Mouse (Mus musculus) lung, postnatal 36 days (tissue): ENCODE results near the gene Snf8.

Experiments
- DNase-seq: peaks from one replicate; pipeline ENCODE4 v3.0.0; 2022; ENCODE audit warnings: mixed read lengths

The Snf8 gene

GRCm38 (mm10) chr11:96075177-96075508 is 40.5 kb downstream of the Snf8 start:
- DNase-seq = no peak

GRCm38 (mm10) chr11:96075509-96076220 is 41.0 kb downstream of the Snf8 start, which contains the start of gene Atp5g1:
Gene Atp5g1 (minus strand): TSS chr11:96075670.
- peak; percentile 100 for DNase-seq

DNA sequence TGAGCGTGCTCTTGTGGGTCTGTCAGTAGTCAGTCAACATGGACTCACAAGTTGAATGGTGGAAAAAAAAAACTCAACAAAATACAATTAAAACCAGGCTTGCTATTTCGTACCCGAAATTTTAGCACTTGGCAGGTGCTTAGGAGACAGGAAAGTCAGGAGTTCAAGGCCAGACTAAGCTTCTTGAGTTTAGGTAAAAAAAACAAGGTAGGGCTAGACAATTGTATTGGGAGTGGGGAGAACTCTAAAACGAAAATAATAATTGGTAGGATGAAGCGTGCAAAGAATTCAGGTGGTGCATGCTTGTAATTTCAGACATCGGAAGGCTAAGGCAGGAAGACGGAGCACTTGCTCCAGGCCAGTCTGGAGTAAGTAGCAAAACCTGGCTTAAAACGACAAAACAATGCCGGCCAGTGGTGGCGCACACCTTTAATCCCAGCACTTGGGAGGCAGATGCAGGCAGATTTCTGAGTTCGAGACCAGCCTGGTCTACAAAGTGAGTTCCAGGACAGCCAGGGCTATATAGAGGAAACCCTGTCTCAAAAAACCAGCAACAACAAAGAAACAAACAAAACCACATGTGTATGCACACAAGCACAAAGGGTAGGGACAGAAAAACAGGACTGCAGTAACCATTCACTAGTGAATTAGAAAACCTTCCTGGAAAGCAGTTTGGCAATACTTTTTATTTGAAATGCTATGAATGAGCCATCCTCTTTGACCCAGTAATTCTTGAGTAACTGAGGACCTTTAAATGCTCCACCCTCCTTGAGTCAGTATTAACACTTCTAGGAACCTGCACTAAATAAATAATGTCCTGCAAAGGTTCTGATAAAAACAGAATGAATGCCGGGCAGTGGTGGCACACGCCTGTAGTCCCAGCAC is 41.8 kb downstream of the Snf8 start:
- DNase-seq = peak; percentile 15

DNA sequence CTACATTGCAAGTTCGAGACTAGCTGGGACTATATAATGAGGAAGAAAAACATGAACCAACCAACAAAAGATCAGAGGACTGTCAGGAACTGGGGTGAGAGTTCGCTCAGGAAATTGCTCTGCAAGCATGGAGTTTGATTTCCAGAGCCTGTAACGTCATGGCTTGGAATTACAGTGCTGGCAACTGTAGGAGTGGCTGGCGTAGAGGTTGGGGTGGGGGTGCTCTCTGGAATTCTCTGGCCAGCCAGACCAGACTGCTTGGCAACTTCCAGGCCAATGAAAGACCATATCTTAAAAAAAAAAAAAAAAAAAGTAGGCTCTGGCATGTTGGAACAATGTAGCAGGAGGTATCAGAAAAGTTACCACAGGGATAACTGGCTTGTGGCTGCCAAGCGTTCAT is 46.1 kb downstream of the Snf8 start:
- DNase-seq = no peak

DNA sequence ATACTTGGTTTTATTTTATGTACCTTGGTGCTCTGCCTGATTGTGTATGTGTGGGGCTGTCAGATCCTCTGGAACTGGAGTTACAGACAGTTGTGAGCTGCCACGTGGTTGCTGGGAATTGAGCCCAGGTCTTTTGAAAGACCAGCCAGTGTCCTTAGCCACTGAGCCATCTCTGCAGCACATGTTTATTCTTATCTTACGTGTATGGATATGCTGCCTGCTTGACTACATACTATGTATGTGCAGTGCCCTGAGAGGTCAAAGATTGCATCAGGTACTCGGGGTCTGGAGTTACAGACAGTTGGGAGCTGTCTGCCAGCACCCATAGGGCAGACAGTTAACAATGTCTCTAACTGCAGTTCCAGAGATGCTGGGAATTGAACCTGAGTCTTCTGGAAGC is 48.0 kb downstream of the Snf8 start:
- no peak for DNase-seq

- no peak for DNase-seq
Observed at GRCm38 (mm10) chr11:96087981-96088380, 53.3 kb downstream of the Snf8 start.

- DNase-seq = peak; percentile 47
Observed at GRCm38 (mm10) chr11:96091073-96091472, 56.4 kb downstream of the Snf8 start.

DNA sequence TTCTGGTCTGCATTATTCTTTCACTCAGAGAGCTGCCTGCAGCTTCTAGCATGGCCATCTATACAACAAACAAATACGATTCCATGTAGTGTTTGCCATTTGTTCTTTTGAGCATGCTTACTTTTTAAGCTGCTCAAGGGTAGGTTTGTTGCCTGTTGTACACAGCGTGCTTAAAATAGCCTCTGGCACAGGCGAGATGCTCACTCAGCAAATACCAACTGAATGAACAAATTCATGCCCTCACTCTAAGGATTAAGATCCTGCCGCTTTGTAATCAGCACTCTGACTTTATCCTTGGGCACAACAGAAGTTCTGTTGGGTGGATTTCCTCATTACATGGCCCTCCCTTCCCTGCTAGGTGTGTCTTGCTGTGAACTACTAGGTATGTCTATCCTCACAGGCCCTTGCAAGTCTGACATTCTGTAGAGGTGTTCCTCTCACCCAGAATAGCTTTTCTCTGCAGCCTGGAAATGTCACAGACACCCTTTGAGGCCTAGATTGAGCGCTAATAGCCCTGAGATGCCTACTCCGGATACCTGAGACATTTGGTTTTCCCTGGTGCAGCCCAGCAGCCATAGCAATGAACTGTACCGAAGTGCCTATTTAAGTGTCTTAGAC is 58.1 kb downstream of the Snf8 start:
- peak; percentile 9 for DNase-seq

DNA sequence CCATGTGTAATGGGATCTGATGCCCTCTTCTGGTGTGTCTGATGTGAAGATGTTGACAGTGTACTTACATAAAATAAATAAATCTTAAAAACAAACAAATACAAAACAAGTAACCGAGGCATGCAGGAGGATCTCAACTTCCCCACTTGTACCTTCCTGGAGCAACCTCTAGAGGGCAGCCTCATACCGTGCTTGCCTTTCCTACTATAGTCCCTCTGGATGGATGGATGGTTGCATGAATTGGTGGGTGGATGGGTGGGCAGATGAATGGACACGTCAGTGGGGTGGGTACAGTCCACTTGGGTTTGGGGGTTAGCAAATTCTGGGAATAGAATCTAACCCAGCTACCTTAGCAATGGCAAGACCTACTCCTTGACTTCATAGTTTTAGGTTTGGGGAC is 58.7 kb downstream of the Snf8 start:
- DNase-seq = peak; percentile 63
